Mouse (Mus musculus): ENCODE results near the gene Cldn13. TPM values are rescaled to one million over a fixed set of nuclear protein-coding genes. Genes with fewer than 3 reads are reported as not detected.
"Not testable (repeated sequence)": the region's sequence is repeated elsewhere in the genome, so short reads cannot be mapped to it uniquely, and the experiment has no call there.

The Cldn13 gene
- total RNA-seq, 1 experiment from 2014 or later: 15.9 TPM

GRCm38 (mm10) chr5:134939069-134939468 lies 23.7 kb upstream of the Cldn13 start:
- no peak for ATAC-seq (replicated peaks in 1 of 2; ENCODE audit: insufficient read depth in 1 of 2, low FRiP score in 2 of 2, low TSS enrichment in 1 of 2, low read depth in 1 of 2, poor library complexity in 2 of 2, severe bottlenecking in 2 of 2)

GRCm38 (mm10) chr5:134936626-134937185 lies 21.4 kb upstream of the Cldn13 start:
- ATAC-seq (replicated peaks in 1 of 2; ENCODE audit: insufficient read depth in 1 of 2, low FRiP score in 2 of 2, low TSS enrichment in 1 of 2, low read depth in 1 of 2, poor library complexity in 2 of 2, severe bottlenecking in 2 of 2): no peak

GRCm38 (mm10) chr5:134936051-134936450 lies 20.7 kb upstream of the Cldn13 start:
- no peak for ATAC-seq (replicated peaks in 1 of 2; ENCODE audit: insufficient read depth in 1 of 2, low FRiP score in 2 of 2, low TSS enrichment in 1 of 2, low read depth in 1 of 2, poor library complexity in 2 of 2, severe bottlenecking in 2 of 2)

DNA sequence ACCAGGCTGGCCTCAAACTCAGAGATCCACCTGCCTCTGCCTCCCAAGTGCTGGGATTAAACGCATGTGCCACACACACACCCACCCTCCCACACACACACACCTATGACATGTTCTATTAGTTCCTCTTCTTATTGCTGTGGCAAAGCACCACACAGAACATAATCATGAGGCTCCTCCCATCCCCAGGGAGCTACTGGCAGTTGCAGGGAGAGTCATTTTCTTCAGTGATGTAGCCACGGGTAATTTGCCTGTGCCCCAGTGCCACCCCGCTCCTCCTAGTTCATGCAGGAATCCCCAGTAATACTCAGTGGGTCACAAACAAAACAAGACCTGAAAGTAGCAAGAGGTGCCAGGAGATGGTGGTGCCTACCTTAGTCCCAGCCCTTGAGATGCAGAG lies 19.3 kb upstream of the Cldn13 start:
- no peak for ATAC-seq (replicated peaks in 1 of 2; ENCODE audit: insufficient read depth in 1 of 2, low FRiP score in 2 of 2, low TSS enrichment in 1 of 2, low read depth in 1 of 2, poor library complexity in 2 of 2, severe bottlenecking in 2 of 2)

GRCm38 (mm10) chr5:134933686-134934085 lies 18.4 kb upstream of the Cldn13 start:
- ATAC-seq (replicated peaks in 1 of 2; ENCODE audit: insufficient read depth in 1 of 2, low FRiP score in 2 of 2, low TSS enrichment in 1 of 2, low read depth in 1 of 2, poor library complexity in 2 of 2, severe bottlenecking in 2 of 2): not testable (repeated sequence)

DNA sequence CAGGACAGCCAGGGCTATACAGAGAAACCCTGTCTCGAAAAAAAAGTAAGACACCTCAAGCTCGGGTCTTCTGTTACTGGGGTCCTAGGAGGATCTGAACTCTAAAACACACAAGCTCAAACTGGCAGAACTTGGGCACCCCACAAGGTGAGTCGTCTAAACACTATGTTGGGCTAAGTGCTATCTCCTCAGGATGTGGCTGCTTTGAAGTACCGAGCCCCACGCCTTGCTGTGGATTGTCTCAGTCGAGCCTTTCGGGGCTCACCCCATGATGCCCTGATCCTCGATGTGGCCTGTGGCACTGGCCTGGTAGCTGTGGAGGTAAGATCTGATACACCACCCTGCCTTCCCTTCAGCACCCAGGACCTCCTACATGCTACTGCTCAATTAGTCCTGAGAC lies 18.0 kb upstream of the Cldn13 start:
- ATAC-seq (replicated peaks in 1 of 2; ENCODE audit: insufficient read depth in 1 of 2, low FRiP score in 2 of 2, low TSS enrichment in 1 of 2, low read depth in 1 of 2, poor library complexity in 2 of 2, severe bottlenecking in 2 of 2): no peak

- peak; percentile 59 to 60 for ATAC-seq (replicated peaks in 1 of 2; ENCODE audit: insufficient read depth in 1 of 2, low FRiP score in 2 of 2, low TSS enrichment in 1 of 2, low read depth in 1 of 2, poor library complexity in 2 of 2, severe bottlenecking in 2 of 2)
These were observed 17.6 kb upstream of the Cldn13 start for GRCm38 (mm10) chr5:134932903-134933276.

- ATAC-seq (replicated peaks in 1 of 2; ENCODE audit: insufficient read depth in 1 of 2, low FRiP score in 2 of 2, low TSS enrichment in 1 of 2, low read depth in 1 of 2, poor library complexity in 2 of 2, severe bottlenecking in 2 of 2): peak; percentile 94 to 98
These were observed 17.0 kb upstream of the Cldn13 start, which contains the start of gene Mettl27 for GRCm38 (mm10) chr5:134932179-134932902. Gene Mettl27 (plus strand): TSS chr5:134932368.

GRCm38 (mm10) chr5:134929988-134930387 lies 14.7 kb upstream of the Cldn13 start:
- ATAC-seq (replicated peaks in 1 of 2; ENCODE audit: insufficient read depth in 1 of 2, low FRiP score in 2 of 2, low TSS enrichment in 1 of 2, low read depth in 1 of 2, poor library complexity in 2 of 2, severe bottlenecking in 2 of 2): no peak

DNA sequence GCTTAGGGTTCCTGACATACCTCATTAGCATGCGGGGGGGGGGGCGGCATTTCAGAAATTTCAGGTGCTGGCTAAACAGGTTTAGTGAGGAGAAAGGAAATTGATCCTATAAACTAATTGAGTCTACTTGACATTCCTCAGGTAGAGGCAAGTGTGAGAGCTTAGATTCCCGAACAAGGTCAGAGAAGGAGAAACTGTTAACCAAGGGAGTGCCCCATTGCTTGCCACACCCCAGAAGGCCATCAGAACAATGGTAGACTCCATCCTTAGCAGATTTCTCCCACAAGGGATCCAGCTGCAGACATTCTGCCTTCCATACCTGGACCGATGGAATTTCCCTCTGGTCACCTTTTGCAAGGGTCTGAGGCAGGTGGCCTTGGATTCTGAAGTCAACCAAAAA lies 11.4 kb upstream of the Cldn13 start:
- no peak for ATAC-seq (replicated peaks in 1 of 2; ENCODE audit: insufficient read depth in 1 of 2, low FRiP score in 2 of 2, low TSS enrichment in 1 of 2, low read depth in 1 of 2, poor library complexity in 2 of 2, severe bottlenecking in 2 of 2)

GRCm38 (mm10) chr5:134923141-134923540 lies 7.8 kb upstream of the Cldn13 start:
- no peak for ATAC-seq (replicated peaks in 1 of 2; ENCODE audit: insufficient read depth in 1 of 2, low FRiP score in 2 of 2, low TSS enrichment in 1 of 2, low read depth in 1 of 2, poor library complexity in 2 of 2, severe bottlenecking in 2 of 2)

- ATAC-seq (replicated peaks in 1 of 2; ENCODE audit: insufficient read depth in 1 of 2, low FRiP score in 2 of 2, low TSS enrichment in 1 of 2, low read depth in 1 of 2, poor library complexity in 2 of 2, severe bottlenecking in 2 of 2): no peak; a peak in 1 of 4 replicates
These were observed 5.8 kb upstream of the Cldn13 start for GRCm38 (mm10) chr5:134921106-134921505.

GRCm38 (mm10) chr5:134920106-134920687 lies 4.9 kb upstream of the Cldn13 start:
- ATAC-seq (replicated peaks in 1 of 2; ENCODE audit: insufficient read depth in 1 of 2, low FRiP score in 2 of 2, low TSS enrichment in 1 of 2, low read depth in 1 of 2, poor library complexity in 2 of 2, severe bottlenecking in 2 of 2): no peak

DNA sequence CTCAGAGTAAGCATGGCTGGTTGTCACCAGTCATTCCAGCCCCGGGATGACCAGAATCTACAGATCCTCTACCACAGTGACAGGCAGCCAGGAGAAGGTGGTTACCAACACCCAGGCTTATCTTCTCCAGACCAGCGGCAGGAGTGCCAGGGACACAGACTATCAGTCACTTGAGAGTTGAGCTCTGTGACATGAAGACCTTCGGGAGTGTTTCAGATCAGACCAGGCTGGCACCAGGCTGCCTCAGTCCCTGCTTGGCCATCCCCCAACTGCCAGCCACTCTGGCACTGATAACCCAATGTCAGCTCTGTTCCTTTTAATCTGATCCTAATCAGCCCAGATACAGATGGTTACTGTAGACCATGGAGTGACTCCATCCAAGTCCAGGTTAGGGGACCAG lies 3.8 kb upstream of the Cldn13 start:
- peak in 1 of 2 experiments; percentile 44; a peak in 1 of 4 replicates for ATAC-seq (replicated peaks in 1 of 2; ENCODE audit: insufficient read depth in 1 of 2, low FRiP score in 2 of 2, low TSS enrichment in 1 of 2, low read depth in 1 of 2, poor library complexity in 2 of 2, severe bottlenecking in 2 of 2)

DNA sequence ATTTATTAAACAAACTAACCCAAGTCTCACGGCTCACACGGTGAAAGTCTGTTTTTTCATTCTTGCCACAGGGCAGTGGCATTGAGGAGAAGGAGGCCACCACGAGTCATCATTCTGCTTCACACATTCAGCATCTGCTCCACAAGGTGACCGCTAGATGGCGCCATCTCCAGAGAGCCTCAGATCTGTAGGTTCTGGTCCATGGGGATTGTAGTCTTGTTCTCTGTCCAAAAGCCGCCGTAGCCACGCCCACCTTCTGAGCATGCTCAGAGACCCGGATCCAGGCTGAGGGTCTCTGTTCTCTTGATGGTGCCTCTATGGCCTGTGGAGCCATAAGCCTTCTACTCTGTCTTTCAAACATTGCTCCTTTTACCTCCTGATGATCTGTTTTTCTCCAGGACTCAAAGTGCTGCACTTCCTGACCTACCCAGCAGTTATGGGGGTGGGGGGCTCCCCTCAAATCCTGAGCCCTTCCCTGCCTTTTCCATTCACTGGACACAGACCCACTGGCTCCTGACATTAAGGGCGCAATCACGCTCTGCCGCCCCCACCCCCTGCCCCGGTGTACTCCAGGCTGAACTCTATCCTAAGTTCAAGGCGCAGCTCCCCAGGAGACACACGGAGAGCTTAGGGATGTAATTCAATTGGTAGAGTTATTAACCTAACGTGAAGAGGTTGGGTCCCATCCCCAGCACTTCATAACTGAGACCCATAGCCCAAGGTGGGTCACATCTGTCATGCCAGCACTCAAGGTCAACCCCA lies 2.9 kb upstream of the Cldn13 start:
- ATAC-seq (replicated peaks in 1 of 2; ENCODE audit: insufficient read depth in 1 of 2, low FRiP score in 2 of 2, low TSS enrichment in 1 of 2, low read depth in 1 of 2, poor library complexity in 2 of 2, severe bottlenecking in 2 of 2): peak; percentile 35 to 57

DNA sequence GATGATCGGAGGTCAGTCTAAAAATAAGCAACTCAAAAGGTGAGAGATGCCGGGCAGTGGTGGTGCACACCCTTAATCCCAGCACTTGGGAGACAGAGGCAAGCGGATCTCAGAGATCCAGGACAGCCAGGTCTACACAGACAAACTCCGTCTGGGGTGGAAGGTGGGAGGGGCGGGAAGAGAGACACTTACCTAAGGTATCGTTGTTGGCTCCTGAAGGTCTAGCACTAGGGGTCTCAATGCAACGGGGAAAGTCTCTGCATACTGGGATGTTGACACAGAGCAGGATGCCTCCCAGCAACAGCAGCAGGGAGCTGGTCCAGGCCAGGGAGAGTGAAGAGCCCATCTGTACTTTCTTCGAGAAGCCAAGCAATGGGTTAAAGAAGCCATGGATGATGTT lies 816 bp downstream of the Cldn13 start:
- no peak for ATAC-seq (replicated peaks in 1 of 2; ENCODE audit: insufficient read depth in 1 of 2, low FRiP score in 2 of 2, low TSS enrichment in 1 of 2, low read depth in 1 of 2, poor library complexity in 2 of 2, severe bottlenecking in 2 of 2)

DNA sequence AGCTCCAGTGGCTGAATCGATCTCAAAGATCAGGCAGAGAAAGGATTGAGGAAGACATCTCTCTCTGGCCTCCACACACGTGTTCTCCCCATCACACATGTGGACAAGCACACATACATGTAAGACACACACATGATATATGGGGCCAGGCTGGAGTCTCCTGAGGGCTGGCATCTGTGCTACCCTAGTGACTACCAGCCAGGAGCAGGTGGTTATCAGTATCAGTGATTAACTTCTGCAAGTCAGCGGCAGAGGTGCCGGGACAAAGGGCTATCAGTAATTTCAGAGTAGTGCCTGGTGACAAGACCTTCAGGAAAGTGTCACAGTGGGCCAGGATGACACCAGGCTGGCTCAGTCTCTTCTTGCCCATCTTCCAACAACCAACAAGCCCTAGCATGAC lies 1.6 kb downstream of the Cldn13 start:
- ATAC-seq (replicated peaks in 1 of 2; ENCODE audit: insufficient read depth in 1 of 2, low FRiP score in 2 of 2, low TSS enrichment in 1 of 2, low read depth in 1 of 2, poor library complexity in 2 of 2, severe bottlenecking in 2 of 2): no peak

DNA sequence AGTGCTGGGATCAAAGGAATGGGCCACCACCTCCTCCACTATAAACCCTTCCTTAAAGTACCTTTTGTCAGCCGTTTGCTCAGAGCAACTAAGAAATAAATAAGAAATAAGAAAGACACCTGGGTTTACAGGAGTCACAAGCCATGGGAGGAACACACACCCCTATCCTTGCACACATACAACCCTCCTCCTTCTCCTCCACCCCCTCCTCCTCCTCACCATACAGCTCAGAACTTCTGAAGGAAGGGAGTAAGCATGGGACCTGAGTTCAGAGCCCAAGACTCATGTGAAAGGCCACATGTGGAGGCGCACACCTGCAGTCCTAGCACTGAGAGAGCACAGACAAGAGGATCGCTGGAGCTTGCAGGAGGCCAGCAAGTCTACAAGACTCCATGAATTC lies 2.0 kb downstream of the Cldn13 start:
- ATAC-seq (replicated peaks in 1 of 2; ENCODE audit: insufficient read depth in 1 of 2, low FRiP score in 2 of 2, low TSS enrichment in 1 of 2, low read depth in 1 of 2, poor library complexity in 2 of 2, severe bottlenecking in 2 of 2): no peak

Data from hematopoietic stem cell, adult 5-6 weeks (primary cell).